Mouse (Mus musculus) frontal cortex, postnatal 14 days (tissue): ENCODE measurements around the gene Abtb1.
A peak's percentile ranks its signal among the peaks of the same experiment; 100 is the strongest.

ENCODE experiments used
- DNase-seq, 2 experiments: peaks; one replicate each; pipeline ENCODE4 v3.0.0; 2022; ENCODE audit warnings: low spot score in 2 of 2

Abtb1 gene

GRCm38 (mm10) chr6:88854509-88854908, 12.7 kb upstream of the Abtb1 start:
- DNase-seq: no peak

GRCm38 (mm10) chr6:88850034-88850433, 8.2 kb upstream of the Abtb1 start:
- DNase-seq: no peak

GRCm38 (mm10) chr6:88849270-88849669, 7.5 kb upstream of the Abtb1 start:
- no peak for DNase-seq

GRCm38 (mm10) chr6:88847571-88847970, 5.8 kb upstream of the Abtb1 start:
- no peak for DNase-seq

DNA sequence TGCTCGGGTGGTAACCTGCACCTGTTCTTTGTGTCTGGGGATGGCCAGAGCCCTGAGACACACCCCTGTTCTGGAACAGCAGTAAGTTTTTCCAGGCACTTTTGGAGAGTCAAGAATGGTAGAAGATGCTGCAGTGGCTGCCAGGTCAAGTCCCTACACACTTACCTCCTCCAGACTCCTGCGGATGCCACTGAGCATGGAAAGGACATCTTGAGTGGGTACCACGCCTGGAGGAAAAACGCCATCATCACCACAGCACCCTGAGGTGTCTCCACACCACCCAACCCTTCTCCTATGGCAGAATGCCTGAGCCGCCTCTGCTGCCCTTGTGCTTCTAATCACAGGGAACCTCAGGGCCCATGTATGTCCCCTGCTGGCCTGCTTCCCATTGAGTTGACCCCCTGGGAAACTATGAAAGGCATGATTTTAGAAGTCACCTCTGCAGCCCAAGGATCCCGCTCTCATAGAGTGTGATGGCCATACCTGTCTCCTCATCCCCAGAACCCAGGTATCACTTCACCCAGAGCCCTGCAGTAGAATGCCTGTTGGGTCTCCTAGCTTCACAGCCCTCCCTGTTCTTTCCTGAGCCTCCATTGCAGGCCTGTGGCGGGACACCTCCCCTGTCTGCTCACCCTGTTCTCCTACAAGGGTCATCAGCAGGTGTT, 3.2 kb upstream of the Abtb1 start:
- no peak for DNase-seq

DNA sequence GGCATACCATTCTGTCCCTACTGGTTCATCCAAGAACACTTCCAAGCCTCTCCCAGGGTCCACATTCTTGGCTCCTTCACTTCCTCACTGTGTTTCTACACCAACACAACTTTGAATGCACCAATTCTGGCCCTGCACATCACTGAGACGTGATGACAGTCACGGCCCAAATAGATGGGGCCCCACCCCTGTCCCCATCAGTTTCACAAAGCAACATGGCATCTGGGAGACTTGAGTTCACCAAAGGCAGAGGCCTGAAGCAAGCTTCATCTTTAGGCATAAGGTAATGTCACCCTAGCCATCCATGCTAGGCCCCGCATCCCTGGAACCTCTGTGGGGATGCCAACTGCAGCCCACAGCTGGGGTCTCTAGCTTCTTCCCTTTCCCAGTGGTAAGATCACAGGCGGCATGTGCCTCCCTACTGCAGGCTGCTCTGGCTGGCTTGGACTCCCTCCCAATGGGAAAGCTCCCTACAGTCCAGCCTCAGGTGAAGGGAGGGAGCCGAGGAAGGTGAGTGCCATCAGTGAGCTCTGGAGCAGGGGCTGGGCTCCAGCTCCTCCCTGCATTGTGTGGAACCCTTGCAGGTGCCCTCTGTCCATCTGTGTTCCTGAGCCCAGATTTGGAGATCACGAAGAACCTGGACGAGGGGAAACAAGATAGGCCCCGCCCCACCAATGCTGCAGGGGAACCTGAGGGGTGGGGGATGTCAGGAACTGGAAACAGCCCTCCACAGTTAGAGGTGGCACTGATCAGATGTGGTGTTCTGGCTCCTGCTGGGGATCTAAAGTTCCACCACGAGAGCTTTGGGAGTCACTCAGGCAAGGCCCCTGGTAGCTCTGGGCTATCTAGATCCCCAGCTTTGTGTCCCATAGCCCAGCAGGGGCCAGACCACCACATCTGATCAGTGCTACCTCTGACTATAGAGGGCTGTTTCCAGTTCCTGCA, 2.3 kb upstream of the Abtb1 start:
- DNase-seq: no peak

- no peak for DNase-seq
These were observed 1.5 kb upstream of the Abtb1 start for GRCm38 (mm10) chr6:88843241-88843640.

- peak in 1 of 2 experiments; percentile 51 for DNase-seq
These were observed 957 bp upstream of the Abtb1 start for GRCm38 (mm10) chr6:88842731-88843151.

DNA sequence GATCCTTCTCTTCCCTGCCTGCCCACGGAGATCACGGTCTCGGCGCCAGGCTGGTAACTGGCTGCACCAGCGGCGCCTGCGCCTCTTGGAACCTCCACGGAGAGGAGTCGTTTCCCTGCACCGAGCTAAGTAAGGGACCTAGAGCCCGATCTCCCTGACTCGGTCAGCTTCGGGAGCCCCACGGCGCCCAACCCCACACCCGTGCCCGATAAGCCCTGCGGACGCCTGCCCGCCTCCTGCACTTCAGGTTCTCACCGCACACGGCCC, 337 bp downstream of the Abtb1 start:
- no peak for DNase-seq

DNA sequence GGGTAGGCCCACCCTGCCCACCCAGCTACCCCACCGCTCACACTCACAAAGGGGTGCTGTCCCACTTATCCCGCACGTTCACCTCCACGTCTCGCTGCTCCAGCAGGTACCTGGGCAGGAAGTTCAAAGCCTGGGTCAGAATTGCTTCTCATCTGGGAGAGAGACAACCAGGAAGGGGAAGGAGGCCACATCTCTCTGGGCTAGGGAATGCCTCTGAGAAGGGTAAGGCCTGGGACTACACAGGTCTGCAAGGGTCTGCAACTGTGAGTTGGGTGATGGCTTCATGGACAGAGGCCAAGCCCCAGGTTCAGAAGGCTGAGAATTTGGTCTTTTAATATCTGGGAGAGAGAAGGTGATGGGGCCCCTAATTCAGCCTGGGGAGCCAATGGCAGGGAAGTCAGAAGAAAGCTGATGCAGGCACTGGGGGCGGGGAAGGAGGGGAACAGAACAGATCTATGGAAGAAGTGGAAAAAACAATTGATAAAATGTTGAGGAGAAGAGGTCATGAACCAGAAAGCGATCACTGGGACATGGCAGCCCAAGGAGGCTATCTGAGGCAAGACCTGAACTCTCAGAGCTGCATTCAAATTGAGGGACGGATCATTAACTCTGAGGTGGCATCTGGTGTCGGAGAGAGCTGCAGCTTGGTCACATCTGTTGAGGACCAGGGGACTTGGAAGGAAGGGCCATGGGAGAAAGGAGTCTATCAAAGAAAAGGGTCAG, 832 bp downstream of the Abtb1 start:
- DNase-seq: no peak

- DNase-seq: no peak
These were observed 1.6 kb downstream of the Abtb1 start for GRCm38 (mm10) chr6:88840211-88840610.

DNA sequence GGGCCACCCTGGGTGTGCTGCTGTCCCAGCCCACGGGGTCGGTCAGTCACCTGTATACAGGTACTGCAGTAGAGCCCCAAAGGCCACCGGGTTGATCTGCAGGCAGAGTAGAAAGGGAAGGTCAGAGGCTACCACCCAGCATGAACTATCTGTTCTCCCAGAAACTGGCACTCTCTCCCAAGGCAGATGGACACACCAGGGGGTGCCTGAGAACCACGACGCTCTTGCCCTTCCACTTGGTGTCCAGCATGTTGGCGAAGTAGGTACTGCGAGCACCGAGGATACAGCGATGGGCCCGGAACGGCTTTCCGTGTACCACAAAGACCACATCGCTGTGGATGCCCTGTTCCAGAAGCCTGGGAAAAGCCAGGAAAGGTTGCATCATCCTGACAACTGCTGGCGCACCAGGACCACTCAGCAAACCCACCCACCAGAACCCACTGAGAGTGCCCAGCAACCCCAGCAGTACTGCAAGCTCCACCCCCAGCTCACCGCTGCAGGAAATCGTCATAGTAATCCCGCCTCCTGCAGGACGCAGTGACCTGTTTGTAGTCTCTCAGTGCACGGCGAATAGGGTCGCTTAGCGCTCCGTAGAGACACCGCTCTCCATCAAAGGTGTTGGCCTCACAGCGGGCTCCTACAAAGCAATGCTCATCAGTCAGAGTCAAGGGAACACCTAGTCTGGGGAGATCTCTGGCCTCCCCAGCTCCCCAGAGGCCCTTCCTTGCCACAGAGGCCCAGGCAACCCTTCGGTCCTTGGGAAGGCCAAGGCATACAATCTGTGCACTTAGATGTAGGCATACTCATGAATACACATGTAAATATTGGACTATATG, 2.4 kb downstream of the Abtb1 start:
- DNase-seq: no peak

- DNase-seq: no peak
These were observed 3.2 kb downstream of the Abtb1 start for GRCm38 (mm10) chr6:88838613-88839012.

- DNase-seq: no peak
These were observed 3.8 kb downstream of the Abtb1 start for GRCm38 (mm10) chr6:88837999-88838398.

DNA sequence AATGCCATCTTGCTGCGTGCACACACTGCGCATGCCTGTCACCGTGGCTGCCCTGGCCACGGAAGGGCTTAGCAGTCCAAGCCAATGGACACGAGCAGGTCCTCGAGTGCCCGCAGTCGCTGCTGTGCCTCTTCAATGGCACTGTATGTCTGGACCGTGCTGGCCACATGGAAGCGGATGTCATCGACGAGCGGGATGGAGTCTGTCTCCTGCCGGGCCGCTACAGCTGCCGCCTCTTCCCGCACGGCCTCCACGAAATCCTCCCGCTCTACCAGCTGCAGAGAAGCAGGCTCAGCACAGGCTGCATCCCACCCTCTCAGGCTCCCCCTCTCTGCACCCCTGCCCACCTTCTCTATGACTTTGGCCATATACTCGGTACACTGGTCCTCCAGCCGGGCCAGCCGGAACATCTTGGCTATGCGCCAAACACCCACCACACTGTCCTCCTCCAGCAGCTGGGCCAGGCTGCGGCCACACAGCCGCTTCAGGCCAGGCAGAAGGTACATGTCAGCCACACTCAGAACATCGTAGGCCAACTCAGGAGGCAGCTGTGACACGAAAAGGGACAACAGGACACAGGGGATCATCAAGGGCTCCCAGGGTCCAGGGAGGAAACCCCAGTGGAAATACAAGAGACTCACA, 5.5 kb downstream of the Abtb1 start:
- no peak for DNase-seq

DNA sequence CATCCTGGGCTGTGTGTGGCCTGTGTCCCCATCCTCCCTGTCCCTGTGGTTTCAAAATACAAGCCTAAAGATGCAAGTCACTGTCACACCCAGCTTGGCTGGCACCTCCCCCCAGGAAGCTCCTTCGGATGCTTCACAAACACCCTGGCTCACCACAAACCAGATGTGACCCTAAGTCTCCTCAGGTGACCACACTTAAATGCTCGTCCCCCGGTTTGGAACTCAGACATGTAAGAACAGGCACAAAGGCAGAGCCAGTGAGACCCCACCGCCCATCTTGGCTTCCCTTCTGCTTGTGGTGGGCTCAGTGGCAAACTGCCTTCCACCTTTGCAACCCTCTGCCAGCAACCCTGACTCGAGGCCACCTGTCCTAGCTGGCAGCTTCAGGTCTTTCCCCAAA, 6.7 kb downstream of the Abtb1 start:
- DNase-seq: no peak

GRCm38 (mm10) chr6:88833340-88834140, 8.2 kb downstream of the Abtb1 start:
- no peak for DNase-seq

GRCm38 (mm10) chr6:88832663-88833062, 9.1 kb downstream of the Abtb1 start:
- no peak for DNase-seq

GRCm38 (mm10) chr6:88831456-88831855, 10.3 kb downstream of the Abtb1 start:
- no peak for DNase-seq

DNA sequence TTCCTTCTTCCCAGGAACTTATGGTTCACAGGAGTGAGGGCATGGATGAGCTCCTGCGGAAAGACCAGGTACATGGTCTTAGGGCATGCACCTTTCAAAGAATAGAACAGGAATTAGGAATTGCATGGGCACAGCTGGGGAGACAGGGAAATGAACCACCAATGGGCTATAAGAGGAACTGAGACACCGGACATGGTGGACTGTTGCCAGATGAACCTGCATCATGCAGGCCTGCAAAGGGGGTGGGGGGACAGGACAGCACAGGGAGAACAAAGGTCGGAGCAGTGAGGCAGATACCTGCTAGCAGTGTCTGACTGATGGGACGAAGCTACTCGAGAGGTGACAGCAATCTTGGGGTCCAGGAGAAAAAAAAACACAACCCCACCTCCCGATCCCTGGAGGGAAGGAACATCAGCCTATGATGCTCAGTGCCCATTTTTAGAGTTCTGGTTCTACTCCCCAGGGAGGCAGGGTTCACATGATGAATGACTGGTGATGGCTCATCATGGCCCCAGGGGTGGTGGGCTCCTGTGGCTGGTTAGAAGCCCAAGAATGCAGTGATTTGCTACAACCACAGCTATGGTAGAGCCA, 11.6 kb downstream of the Abtb1 start:
- no peak for DNase-seq
